Mouse (Mus musculus): ENCODE measurements around the gene Sowahc.

Sowahc gene

DNA sequence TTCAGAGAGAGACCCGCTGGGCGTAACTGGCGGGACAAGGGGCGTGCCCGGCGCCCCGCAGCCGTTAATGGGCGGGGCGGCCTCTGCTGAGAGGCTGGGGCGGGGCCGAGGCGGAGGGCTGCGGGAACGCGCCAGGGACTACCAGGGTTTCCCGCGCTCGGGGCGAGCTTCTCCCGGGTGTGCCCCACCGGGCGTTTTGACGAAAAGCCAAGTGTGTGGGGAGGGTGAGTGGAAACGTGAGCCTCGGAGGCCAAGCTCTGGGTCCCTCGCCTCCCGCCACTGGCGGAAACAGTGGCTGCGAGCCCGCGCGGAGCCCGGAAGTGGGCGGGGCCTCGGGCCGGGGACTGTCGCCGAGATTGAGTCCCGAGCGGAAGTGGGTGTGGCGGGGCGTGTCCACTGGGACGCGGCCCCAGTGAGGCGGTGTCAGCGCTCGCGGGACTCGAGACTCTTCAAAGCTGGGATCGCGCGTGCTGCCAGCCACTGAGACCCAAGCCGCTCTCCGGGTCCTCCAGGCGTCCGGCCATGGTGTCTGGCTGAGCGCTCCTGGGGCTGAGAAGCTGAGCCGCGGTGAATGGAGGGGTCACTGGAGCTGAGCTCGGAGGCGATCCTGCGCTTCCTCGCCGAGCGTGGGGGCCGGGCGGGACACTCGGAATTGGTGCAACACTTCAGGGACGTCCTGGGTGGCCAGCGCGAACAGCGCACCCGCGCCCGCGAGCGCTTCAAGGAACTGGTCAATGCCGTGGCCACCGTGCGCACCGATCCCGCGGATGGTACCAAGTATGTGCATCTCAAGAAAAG lies at the start of gene Sowahc, which contains the start of gene Sept10:
TSS of gene Sowahc (plus strand) at position 481 of the 798 bp plus-strand sequence.
TSS of gene Sept10 (minus strand) at position 375 of the 798 bp plus-strand sequence.
- peak; percentile 97 to 98 for DNase-seq (ENCODE audit: low spot score in 2 of 2)

DNA sequence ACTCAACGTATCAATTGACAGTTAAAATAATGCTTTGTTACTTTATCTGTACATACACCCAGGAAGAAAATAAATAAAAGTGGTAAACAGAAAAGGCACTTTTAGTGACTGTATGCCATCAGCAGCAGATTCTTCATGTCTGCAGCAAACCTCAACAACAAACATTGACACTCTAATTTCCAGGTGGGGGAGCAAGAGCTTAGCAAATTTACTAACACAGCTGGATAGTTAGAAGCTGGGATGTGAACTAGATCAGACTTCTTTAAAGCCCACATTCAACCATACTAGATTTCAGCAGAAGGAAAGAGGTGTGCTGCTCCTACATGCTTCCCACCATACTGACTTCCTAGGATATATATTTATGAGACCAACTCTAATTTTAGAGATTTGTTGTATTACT lies 49.2 kb upstream of the Sowahc start:
- no peak for DNase-seq (ENCODE audit: low spot score in 2 of 2)

GRCm38 (mm10) chr10:59179620-59180019 lies 42.1 kb upstream of the Sowahc start:
- DNase-seq (ENCODE audit: low spot score in 2 of 2): no peak

DNA sequence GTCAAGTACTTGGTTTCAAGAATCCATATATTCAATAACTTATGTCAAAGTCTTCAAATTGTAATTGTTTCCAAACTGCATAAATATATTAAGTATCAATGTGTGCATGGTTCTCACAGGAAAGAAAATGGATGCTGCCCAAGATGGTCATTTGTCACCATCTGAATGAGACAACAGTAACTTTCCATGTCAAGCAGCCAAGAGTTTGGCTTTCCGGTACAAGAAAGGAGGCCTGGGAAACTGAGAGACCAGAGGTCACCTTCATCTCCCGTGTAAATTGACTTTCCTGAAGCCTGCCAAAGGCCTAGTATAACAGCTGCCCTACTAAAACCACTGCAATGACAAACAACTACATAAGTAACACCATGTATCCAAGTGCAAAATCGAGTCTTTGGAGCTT lies 39.4 kb upstream of the Sowahc start:
- no peak for DNase-seq (ENCODE audit: low spot score in 2 of 2)

GRCm38 (mm10) chr10:59194891-59195290 lies 26.9 kb upstream of the Sowahc start:
- DNase-seq (ENCODE audit: low spot score in 2 of 2): no peak

DNA sequence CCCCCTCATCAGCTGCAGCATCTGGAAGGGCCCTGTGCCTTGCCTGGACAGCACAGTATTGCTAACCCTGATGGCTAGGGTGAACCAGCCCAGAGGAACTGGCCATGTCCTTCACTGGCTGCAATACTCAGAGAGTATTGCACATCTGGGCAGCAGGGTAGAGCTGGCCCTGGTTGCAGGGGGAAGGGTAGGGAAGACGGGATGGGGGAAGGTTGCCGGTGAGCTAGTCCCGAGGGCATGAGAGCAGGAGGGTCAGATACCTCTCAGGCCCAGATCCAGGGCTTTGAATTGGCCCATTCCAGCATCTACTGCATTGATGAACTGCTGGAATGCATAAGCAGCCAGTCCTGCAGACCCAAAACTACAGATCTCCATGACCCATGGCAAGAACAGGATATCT lies 25.0 kb upstream of the Sowahc start:
- DNase-seq (ENCODE audit: low spot score in 2 of 2): no peak

GRCm38 (mm10) chr10:59200011-59200410 lies 21.7 kb upstream of the Sowahc start:
- DNase-seq (ENCODE audit: low spot score in 2 of 2): no peak

- peak; percentile 28 to 35 for DNase-seq (ENCODE audit: low spot score in 2 of 2)
These were observed 805 bp upstream of the Sowahc start for GRCm38 (mm10) chr10:59220824-59221472.

DNA sequence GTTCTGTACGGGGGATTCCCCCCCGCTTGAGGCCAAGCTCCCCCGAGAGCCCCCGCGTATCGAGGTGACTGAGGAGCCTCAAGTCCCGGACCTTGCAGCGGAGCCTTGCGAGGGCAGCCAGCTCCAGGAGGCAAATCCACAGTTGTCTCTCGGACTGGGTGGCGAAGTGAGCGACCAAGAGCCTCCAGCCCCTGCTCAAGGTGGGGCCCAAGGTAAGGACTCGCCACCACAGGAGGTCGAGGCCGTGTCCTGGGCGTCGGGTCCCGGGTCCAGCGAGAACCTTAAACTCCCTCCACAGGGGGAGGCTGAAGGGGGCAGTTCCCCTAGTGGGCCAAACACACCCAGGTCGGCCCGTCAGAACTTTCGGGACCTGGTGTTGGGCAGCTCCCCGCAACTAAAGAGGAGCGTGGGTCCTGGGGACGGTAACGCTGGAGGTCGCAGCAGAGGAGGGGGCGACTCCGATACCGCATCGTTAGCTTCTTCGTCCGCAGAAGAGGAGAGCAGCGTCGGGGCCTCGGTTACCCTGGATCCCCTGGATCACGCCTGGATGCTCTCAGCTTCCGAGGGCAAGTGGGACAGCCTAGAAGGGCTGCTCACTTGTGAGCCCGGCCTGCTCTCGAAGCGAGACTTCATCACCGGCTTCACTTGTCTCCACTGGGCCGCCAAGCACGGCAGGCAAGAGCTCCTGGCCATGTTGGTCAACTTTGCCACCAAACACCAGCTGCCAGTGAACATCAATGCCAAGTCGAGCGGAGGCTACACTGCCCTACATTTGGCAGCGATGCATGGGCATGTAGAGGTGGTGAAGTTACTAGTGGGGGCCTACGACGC lies 733 bp downstream of the Sowahc start:
- DNase-seq (ENCODE audit: low spot score in 2 of 2): peak; percentile 48 to 59

DNA sequence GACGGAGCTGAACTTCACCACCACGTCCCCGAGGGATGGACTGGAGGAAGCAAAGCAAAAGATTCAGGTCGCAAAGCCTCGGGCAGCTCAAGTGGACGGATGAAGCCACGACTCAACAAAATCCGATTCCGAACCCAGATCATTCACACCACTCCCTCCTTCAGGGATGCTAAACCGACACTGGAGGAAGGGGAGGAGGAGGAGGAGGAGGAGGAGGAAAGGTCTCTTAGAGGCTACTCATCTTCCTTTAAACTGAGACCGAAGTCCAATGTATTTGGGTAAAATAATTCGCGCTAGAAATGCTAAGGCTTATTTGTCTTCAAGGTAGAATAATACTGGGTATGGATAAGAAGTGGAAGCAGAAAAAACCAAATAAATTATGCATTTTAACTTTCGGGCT lies 1.5 kb downstream of the Sowahc start:
- no peak for DNase-seq (ENCODE audit: low spot score in 2 of 2)

GRCm38 (mm10) chr10:59223890-59224289 lies 2.1 kb downstream of the Sowahc start:
- DNase-seq (ENCODE audit: low spot score in 2 of 2): no peak

GRCm38 (mm10) chr10:59225137-59225536 lies 3.4 kb downstream of the Sowahc start:
- no peak for DNase-seq (ENCODE audit: low spot score in 2 of 2)

DNA sequence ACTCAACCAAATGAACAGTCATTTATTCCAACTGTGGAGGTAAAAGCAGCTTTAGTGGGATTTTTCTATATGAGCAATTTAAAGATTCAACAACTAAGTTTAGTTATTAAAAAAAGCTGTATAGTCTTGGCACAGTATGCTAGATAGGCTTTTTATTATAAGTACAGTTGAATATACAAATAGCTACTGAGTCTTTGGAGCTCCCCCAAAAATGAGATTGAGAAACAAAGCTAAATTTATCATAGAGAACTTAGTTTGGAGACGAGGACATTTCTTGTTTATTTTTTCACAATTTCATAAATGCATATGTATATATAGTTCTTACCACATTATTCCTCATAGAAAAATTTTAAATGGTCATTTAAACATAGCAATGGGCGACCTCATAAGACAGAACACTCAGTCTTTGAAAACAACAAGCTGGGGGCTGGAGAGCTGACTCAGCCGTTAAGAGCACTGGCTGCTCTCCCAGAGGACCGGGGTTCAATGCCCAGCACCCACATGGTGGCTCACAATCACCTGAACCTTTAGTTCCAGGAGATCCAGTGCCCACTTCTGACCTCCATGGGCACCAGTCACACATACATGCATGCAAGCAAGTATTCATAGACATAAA lies 7.6 kb downstream of the Sowahc start:
- DNase-seq (ENCODE audit: low spot score in 2 of 2): no peak

DNA sequence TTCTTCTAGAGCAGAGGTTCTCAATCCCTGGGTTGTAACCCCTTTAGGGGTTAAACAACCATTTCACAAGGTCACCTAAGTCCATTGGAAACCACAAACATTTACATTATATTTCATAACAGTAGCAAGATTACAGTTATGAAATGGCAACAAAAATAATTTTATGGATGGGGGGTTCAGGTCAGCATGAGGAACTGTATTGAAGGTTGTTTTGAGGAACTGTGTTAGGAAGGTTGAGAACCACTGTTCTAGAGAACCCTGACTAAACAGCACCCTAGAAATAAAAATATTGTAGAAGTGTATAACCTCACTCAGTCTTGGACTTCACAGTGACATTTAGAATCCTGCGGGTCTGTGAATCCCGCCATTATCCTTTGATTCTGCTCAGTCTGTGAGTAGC lies 13.5 kb downstream of the Sowahc start:
- no peak for DNase-seq (ENCODE audit: low spot score in 2 of 2)

- DNase-seq (ENCODE audit: low spot score in 2 of 2): no peak
These were observed 14.1 kb downstream of the Sowahc start for GRCm38 (mm10) chr10:59235847-59236246.

DNA sequence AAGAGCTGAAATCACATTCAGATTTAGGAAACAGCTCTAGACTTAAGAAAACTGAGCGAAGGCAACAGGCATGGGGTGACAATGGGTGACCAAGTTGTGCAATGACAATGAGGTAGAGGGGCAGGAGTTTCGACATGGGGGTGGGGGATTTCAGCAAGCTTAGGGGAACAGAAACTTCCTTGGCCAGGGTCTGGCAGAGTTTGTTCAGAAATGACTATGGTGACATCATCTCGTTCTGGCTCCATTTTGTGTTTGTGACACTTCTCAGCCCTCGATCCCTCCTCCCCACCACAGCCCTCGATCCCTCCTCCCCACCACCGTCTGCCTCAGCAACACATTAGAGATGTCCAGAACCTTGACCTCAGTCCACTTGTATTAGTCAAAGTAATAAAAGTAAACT lies 14.7 kb downstream of the Sowahc start:
- no peak for DNase-seq (ENCODE audit: low spot score in 2 of 2)

GRCm38 (mm10) chr10:59237757-59238156 lies 16.0 kb downstream of the Sowahc start:
- DNase-seq (ENCODE audit: low spot score in 2 of 2): no peak

DNA sequence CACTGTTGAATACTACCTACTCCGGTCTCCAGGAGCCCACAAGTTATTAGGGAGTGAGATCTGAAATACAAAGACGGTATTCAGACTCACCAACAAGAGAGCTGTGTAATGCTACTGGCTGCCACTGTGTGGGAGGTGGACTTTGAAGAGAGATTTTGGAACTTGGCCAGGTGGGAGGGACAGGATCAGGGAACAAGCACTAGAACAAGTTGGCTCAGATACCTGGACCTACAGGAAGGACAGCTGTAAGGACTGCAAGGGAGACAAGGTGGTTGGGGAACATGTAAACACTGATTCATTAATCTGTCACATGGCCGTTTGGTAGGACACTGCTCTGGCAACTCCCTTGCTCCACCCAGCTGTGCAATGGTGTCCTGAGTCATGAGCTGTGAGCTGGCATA lies 19.4 kb downstream of the Sowahc start:
- DNase-seq (ENCODE audit: low spot score in 2 of 2): no peak

GRCm38 (mm10) chr10:59249531-59249930 lies 27.8 kb downstream of the Sowahc start:
- no peak for DNase-seq (ENCODE audit: low spot score in 2 of 2)

GRCm38 (mm10) chr10:59250679-59251078 lies 28.9 kb downstream of the Sowahc start:
- no peak for DNase-seq (ENCODE audit: low spot score in 2 of 2)

GRCm38 (mm10) chr10:59251980-59252379 lies 30.2 kb downstream of the Sowahc start:
- DNase-seq (ENCODE audit: low spot score in 2 of 2): no peak

DNA sequence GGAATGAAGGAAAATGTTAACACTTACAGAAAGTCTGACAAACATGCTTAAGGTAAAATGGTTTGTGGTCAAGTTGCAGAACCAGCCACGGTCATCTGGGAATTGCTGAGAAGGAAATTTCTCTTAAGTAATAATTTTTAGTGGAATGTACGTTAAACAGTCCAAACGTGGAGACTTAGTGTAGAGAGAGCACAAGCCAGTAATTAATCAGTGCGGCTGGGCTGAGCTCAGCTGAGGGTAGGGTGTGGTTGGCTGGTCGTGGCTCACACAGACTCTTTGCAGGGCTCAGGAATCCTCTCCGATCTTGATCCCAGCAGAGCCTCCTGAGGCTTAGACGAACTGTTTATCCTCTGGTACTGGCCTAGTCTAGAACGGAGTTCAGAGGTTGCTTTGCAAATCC lies 30.6 kb downstream of the Sowahc start:
- no peak for DNase-seq (ENCODE audit: low spot score in 2 of 2)
